Mouse (Mus musculus) midbrain, embryonic 14.5 days (tissue): Measurements from ENCODE around the gene Eprs. TPM values are rescaled to one million over a fixed set of nuclear protein-coding genes. Genes with fewer than 3 reads are reported as not detected.
"Not testable (repeated sequence)": the region's sequence is repeated elsewhere in the genome, so short reads cannot be mapped to it uniquely, and the experiment has no call there.

Source experiments
- ATAC-seq: fragments of 200-750 bp; cut with Nextera tagmentation; 2 replicates; pipeline ENCODE4 v1.8.0; 2017; ENCODE audit warnings: moderate number of reproducible peaks, moderate library complexity; ENCODE audit not compliant: low FRiP score, low TSS enrichment
- DNase-seq: peaks from one replicate; pipeline ENCODE4 v3.0.0-alpha.2; 2015
- H3K27ac ChIP-seq: fragments of 300-500 bp; sonication (generic); replicated peaks from 2 replicates; pipeline ENCODE4 v1.5.1; 2014; ENCODE audit warnings: mild to moderate bottlenecking, low read depth, low read length, moderate library complexity
- H3K27me3 ChIP-seq: fragments of 300-500 bp; sonication (generic); 2 replicates; pipeline ENCODE4 v1.6.1; 2014; ENCODE audit warnings: low read length, control low read depth, mixed read lengths; ENCODE audit not compliant: control insufficient read depth, insufficient read depth
- H3K36me3 ChIP-seq: fragments of 300-500 bp; sonication (generic); 2 replicates; pipeline ENCODE4 v1.6.1; 2014; ENCODE audit warnings: low read length, control low read depth; ENCODE audit not compliant: control insufficient read depth, insufficient read depth
- H3K4me1 ChIP-seq: fragments of 300-500 bp; sonication (generic); 2 replicates; pipeline ENCODE4 v1.6.1; 2014; ENCODE audit warnings: mild to moderate bottlenecking, antibody characterized with exemption, low read length, control low read depth; ENCODE audit not compliant: control insufficient read depth, insufficient read depth
- H3K4me2 ChIP-seq: fragments of 300-500 bp; sonication (generic); 2 replicates; pipeline ENCODE4 v1.6.1; 2014; ENCODE audit warnings: mild to moderate bottlenecking, low read length, moderate library complexity
- H3K4me3 ChIP-seq: fragments of 300-500 bp; sonication (generic); replicated peaks from 2 replicates; pipeline ENCODE4 v1.5.1; 2014; ENCODE audit warnings: low read depth, low read length
- H3K9ac ChIP-seq: fragments of 300-500 bp; sonication (generic); replicated peaks from 2 replicates; pipeline ENCODE4 v1.6.1; 2014; ENCODE audit warnings: mild to moderate bottlenecking, low read length, moderate library complexity
- H3K9me3 ChIP-seq: fragments of 300-500 bp; sonication (generic); 2 replicates; pipeline ENCODE4 v1.6.1; 2016; ENCODE audit warnings: low read length, control low read depth, mixed read lengths; ENCODE audit not compliant: control insufficient read depth
- WGBS: fragments of 180-500 bp; shearing (Covaris S2); extraction: QIAGEN DNeasy Blood & Tissue Kit; methylation state at CpG from one replicate; pipeline ENCODE4 v1.1.7; 2014; 5-methylcytosine and 5-hydroxymethylcytosine counted together
- polyA plus RNA-seq: library from polyadenylated mRNA; unstranded; fragments of >200 nt; fragmentation: Nextera tagmentation; extraction: Ambion mirVana; gene quantifications from 2 replicates; pipeline ENCODE4 v1.2.1, GENCODE M21; 2014

The Eprs gene
- polyA plus RNA-seq, result 129 and 150 TPM in 2 replicates

DNA sequence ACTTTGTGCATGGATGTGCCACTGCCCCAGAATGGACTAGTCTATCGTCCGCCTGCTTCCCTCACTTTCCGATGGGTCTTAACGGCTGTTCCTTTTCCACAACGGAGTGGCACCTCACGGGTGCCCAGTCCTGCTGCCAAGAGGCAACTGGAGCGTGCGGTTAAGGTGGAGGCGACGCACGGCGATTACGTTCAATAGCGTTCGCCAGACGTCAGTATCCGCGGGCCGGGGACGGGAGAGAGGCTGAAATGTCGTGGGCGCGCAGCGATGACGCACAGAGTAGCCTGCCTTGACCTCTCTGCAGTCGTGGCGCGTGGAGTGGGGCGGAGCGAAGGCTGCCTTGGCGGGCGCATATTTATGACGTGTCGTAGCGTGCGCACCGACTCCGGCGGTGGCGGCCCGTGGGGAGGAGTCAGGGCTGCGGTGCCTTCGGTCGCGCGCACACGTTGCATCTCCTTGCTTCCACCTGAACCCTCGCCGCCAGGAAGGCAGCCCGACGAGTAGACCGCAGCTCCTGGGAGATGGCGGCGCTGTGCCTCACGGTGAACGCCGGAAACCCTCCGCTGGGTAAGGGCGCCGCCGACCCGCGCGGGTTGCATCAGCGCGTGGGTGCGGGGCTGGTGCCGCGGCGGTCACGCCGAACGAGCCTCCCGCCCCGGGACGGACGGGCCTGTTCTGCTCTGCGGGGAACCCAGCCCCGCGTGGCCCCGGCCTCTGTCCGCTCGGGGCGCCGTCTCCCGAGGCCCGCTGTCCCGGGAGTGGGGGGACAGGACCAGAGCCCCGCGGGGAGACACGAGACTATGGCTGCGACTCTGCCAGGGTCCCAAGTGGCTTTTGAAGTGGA lies at the start of gene Eprs:
Gene Eprs (plus strand): TSS at position 368 of the 844 bp plus-strand sequence.
- Histone ChIP-seq H3K36me3 (peaks cover 18% of the 10 kb centered on the region), H3K27me3 (no peaks in the 10 kb centered on the region), H3K27ac (peak within 1 kb of the TSS; percentile 90), H3K9me3 (no peaks in the 10 kb centered on the region), H3K4me1 (peaks cover 22% of the 10 kb centered on the region), H3K9ac (peak within 1 kb of the TSS; percentile 75), H3K4me2 (peak within 1 kb of the TSS; percentile 68), H3K4me3 (peak within 1 kb of the TSS; percentile 99)
- under 1% methylated on average over 92 of the region's 92 CpGs for WGBS
- peak; percentile 100 for DNase-seq
- ATAC-seq, result peak; percentile 97

GRCm38 (mm10) chr1:185314546-185314945 lies 48.3 kb upstream of the Eprs start:
- ATAC-seq, result no peak
- DNase-seq, result no peak
- Histone ChIP-seq H3K36me3 (peaks cover 61% of the 10 kb centered on the region), H3K4me3 (no peak overlapping the region), H3K27me3 (no peaks in the 10 kb centered on the region), H3K4me1 (no peaks in the 10 kb centered on the region), H3K4me2 (no peak overlapping the region), H3K27ac (no peak overlapping the region), H3K9ac (no peak overlapping the region), H3K9me3 (no peaks in the 10 kb centered on the region)
- 91% methylated on average over 4 of the region's 4 CpGs for WGBS

DNA sequence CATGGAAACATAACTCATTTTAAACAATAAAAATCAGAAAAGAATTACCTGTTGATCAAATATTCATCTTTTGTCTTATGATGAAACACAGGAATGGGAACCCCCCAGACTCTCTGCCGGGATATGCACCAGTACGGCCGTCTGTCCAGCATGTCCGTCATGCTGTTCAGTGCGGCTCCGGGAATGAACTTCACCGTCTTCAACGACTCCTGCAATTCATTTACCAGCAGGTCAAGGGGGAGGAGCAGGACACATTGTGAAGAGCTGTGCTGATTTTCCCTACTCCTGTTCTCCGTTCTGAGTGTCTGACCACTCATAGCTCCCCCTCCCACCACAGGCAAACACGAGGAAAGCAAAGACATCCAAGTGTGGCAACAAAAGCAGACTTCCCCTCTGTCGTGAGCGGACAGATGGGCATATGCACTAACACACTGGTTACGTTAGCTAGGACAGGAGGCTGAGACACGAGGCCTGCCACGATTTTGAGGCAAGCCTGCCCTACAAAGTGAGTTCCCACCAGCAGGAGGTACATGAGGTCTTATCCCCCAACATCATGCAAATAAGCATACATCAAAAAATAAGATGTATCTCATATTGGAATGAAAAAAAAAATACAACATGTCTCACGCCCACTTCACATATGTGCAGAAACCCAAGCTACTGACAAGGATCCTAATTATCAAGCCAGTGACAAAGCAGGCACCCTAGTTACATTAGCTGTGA lies 46.8 kb upstream of the Eprs start:
- WGBS, result 89% methylated on average over 16 of the region's 16 CpGs
- H3K36me3 ChIP-seq, result peaks cover 72% of the 10 kb centered on the region

DNA sequence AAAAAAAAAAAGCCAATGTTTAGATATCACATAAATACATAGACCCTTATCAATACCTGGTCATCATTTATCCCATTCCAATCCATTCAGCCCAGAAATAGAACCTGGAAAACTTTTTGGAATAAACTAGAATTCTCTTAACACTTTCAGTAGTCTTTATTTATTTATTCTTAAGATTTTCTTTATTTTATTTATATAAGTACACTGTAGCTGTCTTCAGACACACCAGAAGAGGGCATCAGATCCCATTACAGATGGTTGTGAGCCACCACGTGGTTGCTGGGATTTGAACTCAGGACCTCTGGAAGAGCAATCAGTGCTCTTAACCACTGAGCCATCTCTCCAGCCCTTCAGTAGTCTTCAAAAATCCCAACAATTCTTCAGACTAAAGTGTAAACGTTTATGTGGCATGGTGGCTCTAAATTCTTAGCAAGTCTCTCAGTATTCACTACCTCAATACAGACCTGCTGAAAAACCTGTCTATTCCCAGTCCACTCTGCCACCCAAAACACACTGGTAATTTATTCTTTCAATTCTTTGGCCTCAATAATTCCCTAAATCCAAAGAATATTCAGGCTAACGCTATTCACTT lies 35.0 kb upstream of the Eprs start:
- peaks cover 14% of the 10 kb centered on the region for H3K4me1 ChIP-seq
- not testable (repeated sequence) for H3K9ac ChIP-seq, ATAC-seq, DNase-seq, H3K27me3 ChIP-seq, H3K27ac ChIP-seq, H3K9me3 ChIP-seq
- 62% methylated on average over 3 of the region's 3 CpGs for WGBS
- H3K4me2 ChIP-seq, result peak overlapping the region; percentile 80
- peaks cover 38% of the 10 kb centered on the region for H3K36me3 ChIP-seq
- peak overlapping the region; percentile 94 for H3K4me3 ChIP-seq

More for the DNA sequence above, 46.8 kb upstream of the Eprs start:
- Histone ChIP-seq H3K9me3 (no peaks in the 10 kb centered on the region), H3K9ac (no peak overlapping the region), H3K4me1 (no peaks in the 10 kb centered on the region), H3K4me2 (no peak overlapping the region), H3K27me3 (no peaks in the 10 kb centered on the region), H3K4me3 (no peak overlapping the region), H3K27ac (no peak overlapping the region)
- DNase-seq, result no peak
- no peak for ATAC-seq

- DNase-seq (peak; percentile 95), ATAC-seq (peak; percentile 91)
- Histone ChIP-seq H3K4me1 (peaks cover 22% of the 10 kb centered on the region), H3K9ac (peak within 1 kb of the TSS; percentile 92), H3K36me3 (peaks cover 27% of the 10 kb centered on the region), H3K9me3 (no peaks in the 10 kb centered on the region), H3K4me3 (peak within 1 kb of the TSS; percentile 94), H3K27me3 (no peaks in the 10 kb centered on the region), H3K4me2 (peak within 1 kb of the TSS; percentile 80), H3K27ac (peak within 1 kb of the TSS; percentile 91)
- under 1% methylated on average over 76 of the region's 76 CpGs for WGBS
Observed at GRCm38 (mm10) chr1:185328721-185329610, 33.9 kb upstream of the Eprs start, which contains the start of gene Iars2. Gene Iars2 (minus strand): TSS chr1:185329396.

- no peaks in the 10 kb centered on the region for H3K27me3 ChIP-seq
- H3K4me1 ChIP-seq, result peaks cover 23% of the 10 kb centered on the region
- H3K4me3 ChIP-seq, result no peak overlapping the region
- no peak overlapping the region for H3K9ac ChIP-seq
- H3K4me2 ChIP-seq, result peak overlapping the region; percentile 80
- ATAC-seq (no peak), DNase-seq (no peak)
- no peaks in the 10 kb centered on the region for H3K9me3 ChIP-seq
- no peak overlapping the region for H3K27ac ChIP-seq
- WGBS, result 94% methylated on average over 8 of the region's 8 CpGs
- H3K36me3 ChIP-seq, result peaks cover 22% of the 10 kb centered on the region
Observed at GRCm38 (mm10) chr1:185329851-185330250, 33.0 kb upstream of the Eprs start.

GRCm38 (mm10) chr1:185331364-185331763 lies 31.5 kb upstream of the Eprs start:
- DNase-seq, result no peak
- Histone ChIP-seq H3K4me2 (peak overlapping the region; percentile 76), H3K9ac (no peak overlapping the region; the same call in 1 of the 2 replicates), H3K27me3 (no peaks in the 10 kb centered on the region), H3K4me1 (peaks cover 23% of the 10 kb centered on the region), H3K9me3 (no peaks in the 10 kb centered on the region), H3K27ac (no peak overlapping the region), H3K36me3 (peaks cover 10% of the 10 kb centered on the region), H3K4me3 (peak overlapping the region; percentile 74)
- ATAC-seq, result no peak
- 56% methylated on average over 5 of the region's 5 CpGs for WGBS

DNA sequence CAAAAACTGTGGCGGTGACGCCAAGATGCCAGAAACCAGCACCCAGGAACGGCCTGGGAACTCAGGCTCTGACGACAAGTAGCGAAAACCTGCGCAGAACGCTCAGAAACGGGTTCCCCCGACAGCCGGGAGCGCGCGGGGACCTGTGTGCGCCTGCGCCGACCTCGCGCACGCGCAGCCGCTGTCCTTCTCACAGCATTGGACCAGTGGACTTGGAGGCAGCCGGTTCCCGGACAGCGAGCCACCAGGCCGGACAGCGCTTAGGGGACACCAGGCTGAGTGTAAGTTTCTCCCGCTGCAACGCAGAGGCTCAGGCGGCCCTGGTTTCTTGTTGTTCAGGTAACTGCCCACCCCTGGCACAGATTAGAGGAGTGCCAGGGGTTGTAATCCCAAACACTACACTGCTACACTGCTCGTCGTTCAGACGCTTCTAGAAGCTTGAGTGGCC lies 30.8 kb upstream of the Eprs start, which contains the start of gene Bpnt1:
Gene Bpnt1 (plus strand): TSS at position 167 of the 448 bp plus-strand sequence.
- under 1% methylated on average over 32 of the region's 32 CpGs for WGBS
- ATAC-seq (peak; percentile 85), DNase-seq (peak; percentile 97)
- H3K4me1 ChIP-seq, result peaks cover 23% of the 10 kb centered on the region
- H3K27me3 ChIP-seq, result no peaks in the 10 kb centered on the region
- no peaks in the 10 kb centered on the region for H3K9me3 ChIP-seq
- H3K36me3 ChIP-seq, result peaks cover 3% of the 10 kb centered on the region
- peak within 1 kb of the TSS; percentile 74 for H3K4me3 ChIP-seq
- H3K27ac ChIP-seq, result peak within 1 kb of the TSS; percentile 70
- H3K9ac ChIP-seq, result peak within 1 kb of the TSS; percentile 80
- peak within 1 kb of the TSS; percentile 76 for H3K4me2 ChIP-seq
